Mouse (Mus musculus): ENCODE measurements around the gene Vamp5. TPM values are rescaled to one million over a fixed set of nuclear protein-coding genes. Genes with fewer than 3 reads are reported as not detected.

Vamp5 gene
- polyA plus RNA-seq, 1 experiment, result 25.8 TPM

DNA sequence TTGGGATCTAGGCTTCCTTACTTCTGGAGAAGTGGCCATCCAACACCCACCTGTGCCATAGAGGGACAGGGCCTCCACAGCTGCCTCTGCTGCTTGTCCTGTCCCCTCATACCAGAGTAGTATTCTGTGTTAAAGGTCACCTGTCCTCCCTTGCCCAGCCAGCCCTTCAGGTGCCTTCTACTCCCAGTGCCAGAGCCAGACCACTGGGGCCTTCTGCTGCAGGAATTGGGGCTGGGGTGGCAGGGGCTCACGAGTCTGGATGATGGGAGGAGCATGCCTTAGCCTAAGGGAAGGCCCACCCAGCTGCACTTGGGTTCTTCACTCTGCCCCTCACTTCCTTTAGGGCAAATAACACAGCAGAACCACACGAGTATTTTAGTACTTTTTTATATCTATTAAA, 20.9 kb downstream of the Vamp5 start:
- TF ChIP-seq POLR2A (IDR thresholded peaks at IDR 0.05; ENCODE audit: control insufficient read depth, low read depth, low read length) (no peak), CTCF (IDR thresholded peaks at IDR 0.05; ENCODE audit: control insufficient read depth, insufficient read depth, insufficient replicate concordance, low read depth, low read length) (no peak)
- peaks cover 20% of the 10 kb centered on the region for H3K4me1 ChIP-seq (ENCODE audit: control insufficient read depth, insufficient read depth, low read length)
- no peaks in the 10 kb centered on the region for H3K27me3 ChIP-seq (ENCODE audit: control insufficient read depth, insufficient read depth, low read length)
- H3K36me3 ChIP-seq (ENCODE audit: control insufficient read depth, insufficient read depth, low read length), result peaks cover 2% of the 10 kb centered on the region; the same call in 1 of the 2 replicates
- H3K4me3 ChIP-seq (ENCODE audit: control insufficient read depth, low read depth, low read length), result no peak overlapping the region
- H3K27ac ChIP-seq (ENCODE audit: control insufficient read depth, insufficient read depth, low read depth, low read length), result no peak overlapping the region

DNA sequence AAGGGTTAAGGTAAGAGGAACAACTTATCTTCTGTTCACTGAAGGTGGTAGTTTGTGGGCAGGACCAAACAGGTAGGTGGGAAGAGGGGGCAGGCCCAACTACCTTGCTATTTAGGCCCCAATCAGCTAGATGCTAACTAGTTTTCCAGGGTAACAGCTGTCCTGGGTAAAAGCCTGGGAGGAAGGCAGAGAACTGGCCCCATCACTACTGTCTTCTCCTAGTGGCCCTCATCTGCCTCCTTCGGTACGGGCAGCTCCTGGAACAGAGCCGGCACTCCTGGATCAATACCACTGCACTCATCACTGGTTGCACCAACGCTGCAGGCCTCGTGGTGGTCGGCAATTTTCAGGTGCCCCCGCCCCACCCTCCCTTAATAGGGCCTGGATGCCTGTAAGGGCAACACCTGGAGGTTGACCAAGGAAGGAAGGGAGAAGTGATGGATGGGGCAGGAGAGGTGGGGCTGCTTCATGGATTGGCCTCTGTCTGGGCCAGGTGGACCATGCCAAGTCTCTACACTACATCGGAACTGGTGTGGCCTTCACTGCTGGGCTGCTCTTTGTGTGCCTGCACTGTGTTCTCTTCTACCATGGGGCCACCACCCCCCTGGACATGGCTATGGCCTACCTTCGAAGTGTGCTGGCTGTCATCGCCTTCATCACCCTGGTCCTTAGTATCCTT, 22.0 kb downstream of the Vamp5 start:
- Histone ChIP-seq H3K27ac (ENCODE audit: control insufficient read depth, insufficient read depth, low read depth, low read length) (no peak overlapping the region), H3K4me1 (ENCODE audit: control insufficient read depth, insufficient read depth, low read length) (peaks cover 20% of the 10 kb centered on the region), H3K4me3 (ENCODE audit: control insufficient read depth, low read depth, low read length) (no peak overlapping the region), H3K36me3 (ENCODE audit: control insufficient read depth, insufficient read depth, low read length) (peaks cover 2% of the 10 kb centered on the region; the same call in 1 of the 2 replicates), H3K27me3 (ENCODE audit: control insufficient read depth, insufficient read depth, low read length) (no peaks in the 10 kb centered on the region)
- TF ChIP-seq CTCF (IDR thresholded peaks at IDR 0.05; ENCODE audit: control insufficient read depth, insufficient read depth, insufficient replicate concordance, low read depth, low read length) (no peak), POLR2A (IDR thresholded peaks at IDR 0.05; ENCODE audit: control insufficient read depth, low read depth, low read length) (peak; percentile 24; the same call in 1 of the 2 replicates)

DNA sequence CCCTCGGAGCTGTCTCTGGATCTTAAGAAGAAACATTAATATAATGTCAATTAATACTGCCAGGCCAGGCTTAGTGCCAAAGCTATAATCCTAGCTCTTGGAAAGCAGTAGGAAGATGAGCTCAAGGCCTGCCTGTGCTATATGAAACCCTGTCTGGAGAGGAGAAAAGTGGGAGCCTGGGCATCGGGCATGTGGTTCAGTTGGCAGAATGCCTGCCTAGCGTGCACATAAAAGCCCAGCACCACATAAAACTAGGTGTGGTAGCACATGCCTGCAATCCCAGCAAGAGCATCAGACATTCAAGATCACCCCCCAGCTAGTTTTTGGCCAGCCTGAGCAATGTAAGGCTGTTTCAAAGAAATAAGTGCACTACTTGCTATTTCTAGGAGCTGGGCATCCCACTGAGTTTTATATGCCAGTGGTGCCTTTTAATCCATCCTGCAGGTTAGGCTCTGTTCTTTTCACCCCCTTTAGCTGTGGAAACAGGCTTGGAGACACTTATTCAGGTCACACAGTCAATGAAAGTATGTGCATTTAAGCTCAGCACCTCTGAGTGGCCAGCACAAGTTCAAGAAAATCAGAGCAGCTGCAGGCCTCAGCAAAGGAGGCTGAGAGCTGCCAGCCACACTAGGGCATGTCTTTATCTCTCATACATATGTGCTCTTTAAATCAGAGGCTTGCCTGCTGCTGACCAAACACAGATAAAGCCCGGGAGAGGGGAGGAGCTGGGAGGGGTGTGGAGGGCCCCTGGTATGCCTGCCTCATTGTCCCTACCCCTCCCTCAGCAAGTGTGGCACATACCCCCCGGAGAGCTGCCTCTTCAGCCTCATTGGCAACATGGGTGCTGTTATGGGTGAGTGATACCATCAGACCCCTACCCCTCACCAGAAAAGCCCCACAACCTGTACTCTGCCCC, 22.8 kb downstream of the Vamp5 start:
- no peaks in the 10 kb centered on the region for H3K27me3 ChIP-seq (ENCODE audit: control insufficient read depth, insufficient read depth, low read length)
- no peak overlapping the region for H3K4me3 ChIP-seq (ENCODE audit: control insufficient read depth, low read depth, low read length)
- TF ChIP-seq CTCF (IDR thresholded peaks at IDR 0.05; ENCODE audit: control insufficient read depth, insufficient read depth, insufficient replicate concordance, low read depth, low read length) (no peak), POLR2A (IDR thresholded peaks at IDR 0.05; ENCODE audit: control insufficient read depth, low read depth, low read length) (no peak)
- H3K36me3 ChIP-seq (ENCODE audit: control insufficient read depth, insufficient read depth, low read length), result peaks cover 2% of the 10 kb centered on the region; the same call in 1 of the 2 replicates
- H3K27ac ChIP-seq (ENCODE audit: control insufficient read depth, insufficient read depth, low read depth, low read length), result no peak overlapping the region
- peaks cover 18% of the 10 kb centered on the region for H3K4me1 ChIP-seq (ENCODE audit: control insufficient read depth, insufficient read depth, low read length)

DNA sequence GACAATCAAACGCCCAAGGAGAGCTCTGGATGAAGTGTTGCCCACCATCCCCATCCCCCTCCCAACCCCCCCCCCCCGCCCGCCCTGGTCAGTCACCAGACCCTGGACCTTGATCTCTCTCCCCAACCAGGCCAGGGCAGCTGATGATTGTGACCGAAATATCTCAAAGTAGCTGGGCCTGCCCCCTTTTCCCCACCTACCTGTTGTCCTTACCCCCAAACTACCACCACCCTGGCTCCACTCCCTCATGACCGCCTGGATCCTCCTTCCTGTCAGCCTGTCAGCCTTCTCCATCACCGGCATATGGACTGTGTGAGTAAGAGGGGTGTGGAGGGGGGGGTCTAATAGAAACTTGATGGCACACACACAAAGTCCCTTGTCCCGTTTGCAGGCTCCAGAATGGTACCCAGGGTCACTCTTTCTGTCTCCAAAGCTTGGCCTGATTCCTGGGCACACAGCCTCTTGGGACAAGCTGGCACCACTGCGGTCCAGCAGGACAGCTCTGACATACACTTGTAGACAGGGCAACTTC, 24.2 kb downstream of the Vamp5 start:
- peak overlapping the region; percentile 91 for H3K4me3 ChIP-seq (ENCODE audit: control insufficient read depth, low read depth, low read length)
- H3K27me3 ChIP-seq (ENCODE audit: control insufficient read depth, insufficient read depth, low read length), result no peaks in the 10 kb centered on the region
- H3K27ac ChIP-seq (ENCODE audit: control insufficient read depth, insufficient read depth, low read depth, low read length), result no peak overlapping the region
- H3K4me1 ChIP-seq (ENCODE audit: control insufficient read depth, insufficient read depth, low read length), result peaks cover 13% of the 10 kb centered on the region
- no peak for TF ChIP-seq CTCF (IDR thresholded peaks at IDR 0.05; ENCODE audit: control insufficient read depth, insufficient read depth, insufficient replicate concordance, low read depth, low read length)
- no peak for TF ChIP-seq POLR2A (IDR thresholded peaks at IDR 0.05; ENCODE audit: control insufficient read depth, low read depth, low read length)
- peaks cover 2% of the 10 kb centered on the region for H3K36me3 ChIP-seq (ENCODE audit: control insufficient read depth, insufficient read depth, low read length)

DNA sequence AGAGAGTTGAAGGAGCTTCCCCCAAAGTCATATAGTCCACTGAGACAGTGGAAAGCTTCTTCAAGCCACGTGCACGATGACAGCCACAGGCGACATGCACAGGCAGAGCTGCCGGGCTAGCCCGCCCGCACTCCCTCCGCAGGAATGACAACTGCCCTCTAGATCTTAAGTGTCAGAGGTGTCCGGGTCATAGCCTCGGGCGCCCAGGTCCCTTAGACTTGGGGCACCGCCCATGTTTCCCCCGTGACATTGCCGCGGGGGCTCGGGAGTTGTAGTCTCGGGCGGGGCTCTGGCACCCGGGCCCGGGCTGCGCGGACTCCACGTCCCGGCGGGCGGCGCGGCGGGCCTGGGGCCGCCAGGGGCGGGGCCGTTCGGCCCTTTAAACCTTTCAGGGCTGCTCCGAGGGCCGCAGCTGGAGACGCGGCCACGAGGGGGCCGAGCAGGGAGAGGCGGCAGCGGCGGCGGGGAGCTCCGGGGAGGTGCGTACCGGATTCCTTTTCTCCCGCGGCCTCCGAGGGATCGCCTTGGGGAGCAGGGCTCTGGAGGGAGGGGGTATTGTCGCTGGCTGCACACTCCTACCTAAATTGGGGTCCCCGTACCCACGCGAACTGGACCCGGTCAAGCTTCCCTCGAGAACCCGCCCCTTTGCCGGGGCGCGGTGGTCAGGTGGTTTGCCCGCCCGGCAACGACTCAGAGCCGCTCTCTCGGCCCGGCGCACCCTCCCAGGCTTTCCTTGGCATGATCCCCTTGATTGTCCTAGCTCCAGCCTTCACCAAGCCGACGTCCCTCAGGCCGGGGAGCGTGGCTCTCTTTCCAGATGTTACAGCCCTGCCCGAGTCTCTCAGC, 25.0 kb downstream of the Vamp5 start, which contains the start of gene Tmem150a:
Gene Tmem150a, plus strand, starts transcription at position 382 of the 846 bp plus-strand sequence.
- Histone ChIP-seq H3K4me3 (ENCODE audit: control insufficient read depth, low read depth, low read length) (peak within 1 kb of the TSS; percentile 91), H3K27me3 (ENCODE audit: control insufficient read depth, insufficient read depth, low read length) (no peaks in the 10 kb centered on the region), H3K36me3 (ENCODE audit: control insufficient read depth, insufficient read depth, low read length) (peaks cover 4% of the 10 kb centered on the region), H3K4me1 (ENCODE audit: control insufficient read depth, insufficient read depth, low read length) (peaks cover 8% of the 10 kb centered on the region), H3K27ac (ENCODE audit: control insufficient read depth, insufficient read depth, low read depth, low read length) (peak within 1 kb of the TSS; percentile 62; the same call in 1 of the 2 replicates)
- TF ChIP-seq POLR2A (IDR thresholded peaks at IDR 0.05; ENCODE audit: control insufficient read depth, low read depth, low read length) (no peak), CTCF (IDR thresholded peaks at IDR 0.05; ENCODE audit: control insufficient read depth, insufficient read depth, insufficient replicate concordance, low read depth, low read length) (no peak)

DNA sequence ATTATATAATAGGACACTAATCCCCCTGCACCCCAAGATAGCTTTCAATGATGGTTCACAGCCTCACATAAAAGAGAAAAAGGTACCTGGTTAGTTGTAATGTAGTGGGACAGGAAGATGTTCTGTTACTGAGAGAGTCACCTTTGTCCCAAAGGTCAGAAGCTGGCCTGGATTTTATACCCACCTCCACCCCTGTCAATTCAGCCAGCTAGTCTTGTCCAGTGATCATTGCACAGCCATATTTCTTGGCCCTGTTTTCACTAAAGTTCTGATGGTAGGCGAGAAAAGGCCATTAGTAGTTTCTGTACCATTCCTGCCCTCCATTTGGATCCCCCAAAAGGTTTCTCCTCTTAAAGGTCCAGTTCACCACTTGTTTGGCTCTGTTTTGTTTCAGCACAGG, 26.2 kb downstream of the Vamp5 start:
- Histone ChIP-seq H3K36me3 (ENCODE audit: control insufficient read depth, insufficient read depth, low read length) (peaks cover 4% of the 10 kb centered on the region), H3K27ac (ENCODE audit: control insufficient read depth, insufficient read depth, low read depth, low read length) (no peak overlapping the region)
- no peak for TF ChIP-seq CTCF (IDR thresholded peaks at IDR 0.05; ENCODE audit: control insufficient read depth, insufficient read depth, insufficient replicate concordance, low read depth, low read length)
- no peak for TF ChIP-seq POLR2A (IDR thresholded peaks at IDR 0.05; ENCODE audit: control insufficient read depth, low read depth, low read length)

More for the DNA sequence above, 26.2 kb downstream of the Vamp5 start:
- peak overlapping the region; percentile 9; the same call in 1 of the 2 replicates for H3K4me3 ChIP-seq (ENCODE audit: control insufficient read depth, low read depth, low read length)
- H3K27me3 ChIP-seq (ENCODE audit: control insufficient read depth, insufficient read depth, low read length), result no peaks in the 10 kb centered on the region
- peaks cover 7% of the 10 kb centered on the region for H3K4me1 ChIP-seq (ENCODE audit: control insufficient read depth, insufficient read depth, low read length)
